Mouse (Mus musculus) 3T3-L1 (cell line): ENCODE data around the gene Gm10130.
"Not testable (repeated sequence)": the region's sequence is repeated elsewhere in the genome, so short reads cannot be mapped to it uniquely, and the experiment has no call there.

Experiments
- DNase-seq: peaks from one replicate; pipeline ENCODE4 v3.0.0-alpha.2; 2015; ENCODE audit warnings: low read depth, low spot score

Gm10130 gene

DNA sequence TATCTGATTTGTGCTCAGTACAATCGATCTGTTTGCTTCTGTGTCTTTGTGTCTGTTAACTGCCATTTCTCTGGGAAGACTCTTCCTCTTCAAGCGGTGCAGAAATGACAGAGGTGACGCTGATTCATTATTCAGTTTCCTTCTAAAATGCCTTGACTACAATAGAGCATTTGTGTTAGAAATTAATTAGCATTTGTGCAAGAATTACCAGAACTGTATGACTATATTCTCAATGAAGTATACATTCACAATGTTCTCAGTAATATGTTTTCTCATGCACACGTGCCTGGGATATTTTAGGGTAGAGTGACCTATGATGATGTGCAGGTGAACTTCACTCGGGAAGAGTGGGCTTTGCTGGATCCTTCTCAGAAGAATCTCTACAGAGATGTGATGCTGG is at the start of gene Gm10130:
TSS of gene Gm10130 (plus strand) at position 301 of the 400 bp plus-strand sequence.
- no peak for DNase-seq

DNA sequence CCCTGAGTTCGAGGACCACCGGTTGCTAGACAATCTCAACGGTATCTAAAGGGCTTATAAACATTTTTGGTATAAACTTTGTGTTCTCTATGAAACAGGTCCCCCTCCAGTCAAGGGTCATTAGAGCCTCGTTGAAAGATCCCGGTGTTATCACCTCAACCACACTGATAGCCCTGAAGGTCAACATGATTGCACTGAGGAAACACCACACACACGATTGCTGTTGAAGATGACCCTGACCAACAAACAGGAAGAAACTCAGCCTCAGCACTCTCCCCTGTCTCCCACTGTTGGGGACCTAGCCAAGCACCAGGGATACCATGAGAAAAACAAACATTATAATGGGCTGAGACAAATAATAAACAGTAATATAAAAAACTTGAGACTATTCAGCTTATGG is 29.8 kb upstream of the Gm10130 start:
- DNase-seq = no peak

DNA sequence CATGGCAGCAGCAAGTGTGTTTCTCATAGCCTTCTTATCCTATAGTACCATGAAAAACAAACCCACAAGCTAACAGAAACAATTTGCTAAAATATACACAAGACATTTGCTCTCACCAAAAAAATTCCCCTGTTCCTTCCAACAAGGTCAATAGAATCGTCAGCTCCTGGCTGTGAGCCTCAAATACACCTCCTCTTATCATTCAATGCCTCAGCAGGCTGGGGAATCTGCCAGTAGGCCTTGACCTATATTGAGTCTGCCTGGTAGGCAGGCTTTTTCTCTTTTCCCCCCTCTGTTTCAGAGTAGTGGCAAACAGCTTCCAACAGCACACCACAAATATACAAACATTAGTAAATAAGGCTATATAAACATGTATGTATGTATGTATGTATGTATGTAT is 24.4 kb upstream of the Gm10130 start:
- DNase-seq = peak; percentile 30

DNA sequence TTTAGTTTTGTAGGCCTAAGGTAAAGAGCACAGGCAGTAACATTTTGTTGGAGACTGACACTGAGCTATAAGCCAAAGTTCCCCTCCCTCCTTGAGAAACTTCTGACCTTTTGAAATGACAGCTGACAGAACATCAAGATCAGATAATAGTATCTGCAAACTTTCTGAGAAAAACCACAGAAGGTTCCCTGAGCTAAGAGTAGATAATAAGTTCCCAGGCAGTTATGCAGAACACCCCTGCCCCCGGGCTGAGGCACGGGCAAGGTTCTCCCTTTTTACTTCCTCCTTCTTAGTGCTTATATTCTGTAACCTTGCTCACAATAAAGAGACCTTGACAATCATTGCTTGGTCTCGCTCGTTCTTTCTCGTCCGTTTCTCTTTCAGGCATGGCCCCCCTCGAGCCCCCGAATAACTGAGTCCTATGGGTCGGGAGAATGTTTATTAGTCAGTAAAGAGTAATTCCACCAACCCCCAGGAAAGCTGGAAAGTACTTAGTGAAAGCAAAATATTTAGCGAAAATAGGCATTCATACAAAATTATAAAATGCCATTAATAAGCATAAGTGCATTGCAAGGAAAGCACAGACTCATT is 16.2 kb upstream of the Gm10130 start:
- DNase-seq = no peak

DNA sequence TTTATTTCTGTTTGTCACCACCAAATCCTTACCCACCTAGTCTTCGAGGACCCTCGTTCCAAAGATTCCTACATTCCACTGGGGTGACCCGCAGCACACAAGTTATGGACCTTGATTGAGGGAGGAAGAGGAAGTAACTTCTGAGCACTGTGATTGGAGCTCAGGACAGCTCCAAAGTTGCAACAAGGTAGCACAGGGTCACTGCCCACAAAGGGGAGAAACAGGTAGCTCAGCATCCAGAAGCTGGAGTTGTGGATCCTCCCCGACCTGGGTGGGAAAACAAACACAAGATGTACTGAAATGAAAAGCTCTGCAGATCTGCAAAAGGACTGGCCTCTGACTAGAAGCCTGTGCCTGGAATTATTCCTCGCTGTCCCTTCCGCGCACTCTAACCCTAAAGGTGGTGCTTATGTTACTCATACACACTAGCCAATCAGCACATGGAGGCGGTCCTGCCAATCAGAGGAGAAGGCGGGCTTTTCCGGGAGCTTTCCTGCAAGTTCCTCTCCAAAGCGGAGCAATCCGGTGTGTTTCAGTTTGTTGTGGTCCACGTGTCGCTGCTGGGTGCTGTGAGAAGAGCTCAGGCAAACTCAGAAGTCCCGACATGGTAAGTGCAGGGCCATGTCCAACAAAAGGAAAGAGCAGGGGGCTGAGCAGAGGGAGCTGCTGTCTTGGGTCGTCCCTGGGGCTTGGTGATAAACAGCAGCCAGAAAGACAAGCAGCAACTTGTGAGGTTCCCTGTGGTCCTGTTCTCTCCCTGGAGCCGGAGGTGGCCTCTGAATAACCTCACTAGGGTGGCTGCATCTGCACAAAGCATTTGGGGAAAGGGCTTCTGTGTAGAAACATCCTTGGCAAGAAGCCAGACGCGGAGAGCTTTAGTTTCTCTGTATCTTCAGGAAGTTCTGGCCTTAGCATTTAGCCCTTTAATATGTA is 12.3 kb upstream of the Gm10130 start:
- peak; percentile 98 for DNase-seq

DNA sequence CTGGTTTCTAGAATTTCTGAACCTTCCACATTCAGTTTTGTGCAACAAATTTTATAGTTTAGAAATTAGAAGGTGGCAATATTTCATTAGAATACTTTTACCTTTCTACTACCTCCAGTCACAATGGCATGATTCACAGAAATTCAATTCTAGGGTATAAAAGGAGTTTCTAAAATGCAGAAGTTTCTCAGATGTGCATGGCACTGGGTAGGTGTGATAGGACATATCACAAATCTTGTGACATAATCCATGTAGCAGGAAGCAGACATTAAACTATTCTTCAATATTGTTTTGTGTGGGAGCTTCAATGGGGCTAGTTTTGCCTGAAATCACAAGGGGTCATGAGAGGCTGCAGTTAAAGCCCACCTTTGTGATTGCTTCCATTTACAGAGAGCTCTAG is 7.4 kb upstream of the Gm10130 start:
- DNase-seq = no peak

DNA sequence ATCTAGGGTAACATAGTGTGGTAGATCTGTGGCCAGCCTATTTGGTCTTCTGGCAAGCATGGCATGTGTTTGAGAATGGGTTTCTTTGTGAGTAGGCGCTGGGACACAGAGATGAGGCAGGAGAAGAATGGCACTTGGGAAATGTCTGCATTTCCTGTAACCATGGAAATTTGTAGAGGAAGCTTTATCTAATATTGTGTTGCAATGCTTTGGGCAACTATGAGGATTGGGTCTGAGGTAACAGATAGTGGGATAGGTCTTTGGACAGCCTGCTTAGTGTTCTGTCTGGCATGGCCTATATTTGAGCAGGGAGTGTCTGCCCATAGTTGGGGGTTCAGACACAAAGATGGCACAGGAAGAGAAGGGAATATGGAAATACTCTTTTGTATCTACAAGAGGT is 4.5 kb upstream of the Gm10130 start:
- DNase-seq = no peak

DNA sequence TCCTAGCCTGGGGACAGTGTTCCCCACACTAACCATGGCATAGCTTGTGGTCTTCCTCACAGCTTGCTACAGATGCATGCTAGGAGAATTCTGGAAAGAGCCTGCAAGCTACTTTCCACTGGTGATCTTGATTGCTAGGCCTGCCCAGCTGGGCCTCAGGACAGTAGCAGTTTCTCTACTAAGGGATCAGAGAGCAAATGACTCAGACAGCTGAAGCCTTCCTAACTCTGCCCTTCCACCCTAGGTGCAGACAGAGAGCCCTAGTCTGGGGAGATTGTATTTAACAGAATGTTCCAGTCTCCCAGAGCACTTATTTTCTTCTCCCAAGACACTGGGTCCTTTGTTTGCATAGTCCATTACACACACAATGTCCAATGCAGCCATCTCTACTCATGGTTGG is 33.6 kb downstream of the Gm10130 start:
- not testable (repeated sequence) for DNase-seq

DNA sequence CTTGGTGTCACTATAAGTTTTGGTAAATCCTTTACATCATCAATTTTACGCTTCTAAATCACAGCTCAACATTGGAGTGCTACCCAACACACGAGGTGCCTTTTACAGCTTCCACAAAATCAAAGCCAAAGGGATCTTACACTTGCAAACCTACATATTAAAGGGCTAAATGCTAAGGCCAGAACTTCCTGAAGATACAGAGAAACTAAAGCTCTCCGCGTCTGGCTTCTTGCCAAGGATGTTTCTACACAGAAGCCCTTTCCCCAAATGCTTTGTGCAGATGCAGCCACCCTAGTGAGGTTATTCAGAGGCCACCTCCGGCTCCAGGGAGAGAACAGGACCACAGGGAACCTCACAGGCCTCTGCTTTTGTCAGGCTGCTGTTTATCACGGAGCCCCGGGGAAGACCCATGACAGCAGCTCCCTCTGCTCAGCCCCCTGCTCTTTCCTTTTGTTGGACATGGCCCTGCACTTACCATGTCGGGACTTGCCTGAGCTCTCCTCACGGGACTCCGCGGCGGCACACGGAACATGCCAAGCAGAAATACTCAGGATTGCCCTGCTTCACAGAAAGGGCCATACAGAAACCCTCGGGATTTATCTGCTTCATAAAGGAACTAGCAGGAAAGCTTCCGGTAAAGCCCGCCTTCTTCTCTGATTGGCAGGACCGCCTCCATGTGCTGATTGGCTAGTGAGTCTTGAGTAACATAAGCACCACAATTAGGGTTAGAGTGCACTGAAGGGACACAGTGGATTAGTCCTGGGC is 38.8 kb downstream of the Gm10130 start, which contains the start of gene 3300002I08Rik:
TSS of gene 3300002I08Rik (minus strand) at position 653 of the 765 bp plus-strand sequence.
- peak; percentile 97 for DNase-seq

DNA sequence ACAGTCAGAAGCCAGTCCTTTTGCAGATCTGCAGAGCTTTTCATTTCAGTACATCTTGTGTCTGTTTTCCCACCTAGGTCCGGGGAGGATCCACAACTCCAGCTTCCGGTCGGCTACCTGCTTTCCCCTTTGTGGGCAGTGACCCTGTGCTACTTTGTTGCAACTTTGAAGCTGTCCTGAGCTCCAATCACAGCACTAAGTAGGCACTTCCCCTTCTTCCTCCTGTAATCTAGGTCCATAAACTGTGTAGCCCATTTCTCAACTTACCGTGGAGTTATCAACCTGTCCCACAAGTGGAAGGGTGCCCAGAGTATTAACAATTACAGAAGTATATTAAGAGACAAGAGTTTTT is 39.4 kb downstream of the Gm10130 start:
- DNase-seq = no peak

DNA sequence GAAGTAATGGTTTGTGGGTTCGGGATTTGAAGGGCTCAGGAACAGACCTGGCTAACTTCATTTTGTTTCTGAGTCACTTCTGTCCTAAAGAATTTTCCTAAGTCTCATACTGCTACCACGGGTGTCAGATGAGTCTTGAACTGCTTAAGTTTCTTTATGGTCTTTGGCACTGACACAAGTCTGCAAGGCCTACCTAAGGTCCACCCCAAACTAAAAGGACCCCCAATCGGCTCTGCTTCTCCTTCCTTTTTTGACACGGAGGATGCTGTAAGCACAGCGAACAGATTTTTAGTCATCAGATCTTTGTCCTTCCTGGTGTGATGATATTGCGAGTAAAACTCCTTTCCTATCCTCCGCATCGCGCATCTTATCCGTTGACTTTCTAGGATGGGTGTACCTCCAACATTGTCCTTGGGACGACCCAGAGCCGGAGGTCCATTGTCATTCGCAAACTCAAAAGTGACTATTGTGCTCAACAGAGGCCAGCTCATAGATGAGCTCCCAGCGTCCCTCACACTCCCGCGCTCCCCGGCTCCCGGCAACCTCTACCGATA is 62.1 kb downstream of the Gm10130 start:
- not testable (repeated sequence) for DNase-seq

DNA sequence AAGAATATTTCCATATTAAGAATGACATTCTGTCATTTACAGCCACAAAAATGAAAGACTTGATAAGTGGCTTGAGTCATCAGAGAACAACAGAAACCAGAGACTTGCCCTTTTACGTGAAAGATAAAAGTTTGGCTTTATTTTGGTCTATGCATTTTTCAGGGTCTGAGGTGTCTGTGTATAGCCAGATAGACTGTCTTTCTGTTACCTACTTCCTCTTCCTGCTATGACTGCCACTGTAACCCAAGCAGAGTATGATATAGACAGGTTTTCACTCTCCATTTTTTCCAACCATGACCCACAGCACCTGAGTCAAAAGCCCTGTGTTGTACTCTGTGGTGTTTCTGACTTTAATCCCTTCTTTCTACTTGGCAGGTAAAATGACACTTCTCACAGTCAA is 66.7 kb downstream of the Gm10130 start:
- DNase-seq = no peak

DNA sequence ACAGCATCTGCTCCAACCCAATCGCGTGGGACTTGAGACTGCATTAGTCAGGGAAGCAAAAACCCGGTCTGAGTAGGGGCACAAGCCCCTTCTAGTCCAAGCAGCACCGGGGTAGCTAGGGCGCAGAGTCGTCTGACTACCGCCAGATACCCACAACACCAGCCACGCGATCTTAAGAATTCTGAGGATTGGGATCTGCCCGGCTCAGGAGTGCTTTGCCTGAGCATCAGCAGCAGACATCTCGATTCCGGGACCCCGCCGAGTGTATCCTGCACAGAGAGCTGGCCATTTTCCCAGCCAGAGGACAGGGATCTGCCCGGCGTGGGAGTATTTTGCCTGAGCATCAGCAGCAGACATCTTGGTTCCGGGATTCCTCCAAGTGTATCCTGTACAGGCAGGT is 88.6 kb downstream of the Gm10130 start:
- not testable (repeated sequence) for DNase-seq
